Mouse (Mus musculus): Measurements from ENCODE around the gene Tulp1.
A peak's percentile ranks its signal among the peaks of the same experiment; 100 is the strongest.
"Not testable (repeated sequence)": the region's sequence is repeated elsewhere in the genome, so short reads cannot be mapped to it uniquely, and the experiment has no call there.

Tulp1 gene

GRCm38 (mm10) chr17:28337547-28337946 is 27.5 kb downstream of the Tulp1 start:
- no peak for DNase-seq (ENCODE audit: low spot score)

- DNase-seq (ENCODE audit: low spot score): no peak
These were observed 29.8 kb downstream of the Tulp1 start for GRCm38 (mm10) chr17:28335267-28335666.

- no peak for DNase-seq (ENCODE audit: low spot score)
These were observed 32.0 kb downstream of the Tulp1 start for GRCm38 (mm10) chr17:28332915-28333546.

DNA sequence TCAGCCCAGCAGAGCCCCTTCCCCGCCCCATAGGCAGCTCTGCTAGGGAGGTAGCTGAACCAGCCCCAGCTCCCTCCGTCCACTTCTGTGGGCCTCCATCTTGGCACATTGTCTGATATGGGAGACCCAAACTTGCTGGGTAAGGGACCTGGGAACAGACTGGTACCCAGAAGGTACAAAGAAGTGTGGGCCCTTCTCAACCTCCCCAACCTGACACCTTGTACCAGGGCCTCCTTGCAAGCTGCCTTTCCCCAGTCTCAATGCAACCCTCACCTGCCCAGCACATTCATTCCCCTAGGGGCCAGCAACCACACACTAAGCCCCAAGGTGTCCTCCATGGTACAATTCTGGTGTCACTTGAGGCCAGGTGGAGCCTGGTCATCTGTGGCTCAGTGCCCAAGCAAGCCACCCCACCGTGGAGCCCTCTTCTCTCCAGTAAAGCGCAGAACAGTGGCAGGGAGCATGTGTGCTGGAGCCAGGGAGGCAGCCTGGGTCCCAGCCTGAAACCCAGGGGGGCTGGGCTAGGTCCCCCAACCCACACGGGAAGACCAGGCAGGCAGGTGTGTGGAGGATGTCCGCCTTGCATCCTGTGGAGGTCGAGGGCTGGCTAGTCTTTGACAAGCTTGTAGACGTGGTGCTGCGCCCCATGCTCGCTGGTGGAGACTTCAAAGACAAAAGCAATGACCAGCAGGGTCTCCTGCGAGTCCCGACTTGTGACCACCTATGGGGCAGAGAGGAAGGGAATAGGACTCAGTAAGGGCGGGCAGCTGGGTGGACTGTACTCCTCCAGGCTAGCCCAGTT is 32.7 kb downstream of the Tulp1 start:
- DNase-seq (ENCODE audit: low spot score): no peak

DNA sequence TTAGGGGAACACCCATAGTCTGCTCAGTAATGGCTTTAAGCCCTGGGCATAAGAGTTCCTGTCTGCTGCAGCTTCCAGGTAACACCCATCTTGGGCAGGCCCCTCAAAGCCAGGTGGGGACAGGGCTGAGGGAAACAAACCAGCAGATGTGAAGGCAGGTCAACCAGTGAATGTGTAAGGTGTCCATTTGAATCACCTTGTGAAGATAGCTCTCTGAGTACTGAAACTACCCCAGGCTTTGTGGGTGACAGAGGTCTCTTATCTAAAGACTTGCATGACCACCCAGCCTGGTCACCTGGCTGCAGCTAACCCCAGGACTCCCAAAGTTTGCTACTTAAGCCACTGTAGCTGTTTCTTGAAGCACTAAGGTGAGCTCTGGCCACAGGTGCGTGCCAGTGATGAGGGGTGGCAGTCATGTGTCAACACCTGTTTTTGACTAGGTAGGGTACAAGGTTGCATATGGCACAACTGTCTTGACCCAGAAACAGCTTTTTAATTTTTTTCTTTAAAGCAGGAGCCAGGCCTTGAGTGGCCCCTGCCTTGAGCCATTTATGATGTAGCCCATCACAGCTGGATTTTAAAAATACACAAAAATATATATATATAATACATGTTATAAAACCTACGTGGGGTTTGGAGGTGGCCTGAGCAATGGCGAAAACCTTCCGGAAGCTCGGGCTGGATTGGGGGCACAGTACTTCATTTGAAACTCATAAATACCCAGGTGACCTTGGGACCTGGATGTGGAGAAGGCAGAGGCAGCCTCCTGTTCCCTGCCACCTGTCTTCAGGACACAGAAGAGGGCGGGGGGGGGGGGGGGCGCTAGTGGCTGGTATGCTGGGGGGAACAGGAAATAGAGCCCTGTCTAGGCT is 33.5 kb downstream of the Tulp1 start:
- no peak for DNase-seq (ENCODE audit: low spot score)

- DNase-seq (ENCODE audit: low spot score): not testable (repeated sequence)
These were observed 34.4 kb downstream of the Tulp1 start for GRCm38 (mm10) chr17:28330590-28330989.

- no peak for DNase-seq (ENCODE audit: low spot score)
These were observed 34.8 kb downstream of the Tulp1 start for GRCm38 (mm10) chr17:28330232-28330546.

DNA sequence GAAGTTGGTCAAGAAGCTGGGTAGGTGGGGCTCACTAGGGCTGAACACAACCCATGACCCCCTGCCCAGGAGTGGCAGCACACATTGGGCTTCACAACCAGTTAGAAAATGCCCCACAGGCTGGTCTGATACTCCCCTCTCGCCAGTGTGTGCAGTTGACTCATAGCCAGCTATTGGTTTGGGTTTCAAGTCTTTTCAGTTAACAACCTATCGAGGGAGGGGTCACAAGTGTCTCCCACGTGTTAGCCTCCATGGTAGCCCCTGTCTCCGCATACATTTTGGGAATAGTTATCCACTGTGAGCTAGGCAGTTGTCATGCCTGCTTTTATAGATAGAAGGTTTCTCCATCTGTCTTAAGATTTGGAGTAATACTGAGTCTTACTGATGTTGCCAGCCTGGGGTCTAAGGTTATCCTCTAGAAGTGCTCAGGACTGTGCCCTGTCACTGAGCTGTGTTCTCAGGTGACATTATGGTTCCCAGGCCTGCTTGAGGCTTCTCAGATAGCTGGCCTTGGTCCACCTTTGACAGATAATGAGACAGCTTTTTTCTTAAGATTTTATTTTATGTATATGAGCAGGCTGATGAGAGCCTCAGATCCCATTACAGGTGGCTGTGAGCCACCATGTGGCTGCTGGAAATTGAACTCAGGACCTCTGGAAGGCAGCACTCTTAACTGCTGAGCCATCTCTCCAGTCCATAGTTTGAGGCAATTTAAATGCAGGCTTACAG is 35.4 kb downstream of the Tulp1 start:
- no peak for DNase-seq (ENCODE audit: low spot score)

GRCm38 (mm10) chr17:28328946-28329345 is 36.1 kb downstream of the Tulp1 start:
- DNase-seq (ENCODE audit: low spot score): no peak

DNA sequence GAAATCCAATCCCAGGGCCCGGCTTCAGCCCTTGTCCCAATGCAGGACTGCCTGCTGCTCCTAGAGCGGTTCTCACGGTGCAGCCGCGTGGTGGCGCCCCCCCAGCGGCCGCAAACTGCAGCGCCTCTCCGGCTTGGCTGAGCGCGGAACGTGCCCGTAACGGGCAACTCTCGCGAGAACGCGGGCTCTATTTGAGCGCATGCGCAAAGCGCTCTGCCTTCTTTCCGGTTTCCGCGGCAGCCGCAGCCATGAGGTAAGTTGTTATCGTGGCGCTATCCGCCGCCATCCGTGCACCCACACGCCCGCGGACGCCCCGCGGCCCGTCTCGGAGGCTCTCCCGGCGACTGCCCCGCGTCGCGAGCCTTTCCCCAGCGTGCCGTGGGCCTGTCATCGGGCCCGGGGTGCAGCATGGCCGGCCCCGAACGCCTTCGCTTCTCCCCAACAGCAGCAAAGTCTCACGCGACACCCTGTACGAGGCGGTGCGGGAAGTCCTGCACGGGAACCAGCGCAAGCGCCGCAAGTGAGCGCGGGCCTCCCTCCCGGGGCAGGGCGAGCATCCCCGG is 36.6 kb downstream of the Tulp1 start, which contains the start of gene Rpl10a:
Gene Rpl10a, plus strand, starts transcription at position 106 of the 563 bp plus-strand sequence.
- peak; percentile 98 for DNase-seq (ENCODE audit: low spot score)

- DNase-seq (ENCODE audit: low spot score): no peak
These were observed 37.2 kb downstream of the Tulp1 start for GRCm38 (mm10) chr17:28327673-28328325.

DNA sequence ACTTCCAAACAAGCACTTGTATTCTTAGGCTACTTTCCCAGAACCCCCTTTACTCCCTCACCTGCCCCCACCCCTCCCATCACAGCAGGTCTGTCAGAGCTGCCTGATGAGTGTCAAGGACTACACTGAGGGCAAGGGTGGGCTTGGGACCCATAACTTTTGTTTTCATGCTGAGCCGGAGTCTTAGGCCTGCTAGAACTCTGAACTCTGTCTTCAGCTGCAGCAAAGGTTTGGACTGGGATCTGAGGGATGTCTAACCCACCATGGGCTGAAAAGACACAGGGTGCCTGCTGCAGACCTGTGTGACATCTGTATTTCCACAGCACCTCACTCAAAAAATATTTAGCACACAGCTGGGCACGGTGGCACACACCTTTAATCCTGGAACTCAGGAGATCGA is 38.1 kb downstream of the Tulp1 start:
- DNase-seq (ENCODE audit: low spot score): no peak

DNA sequence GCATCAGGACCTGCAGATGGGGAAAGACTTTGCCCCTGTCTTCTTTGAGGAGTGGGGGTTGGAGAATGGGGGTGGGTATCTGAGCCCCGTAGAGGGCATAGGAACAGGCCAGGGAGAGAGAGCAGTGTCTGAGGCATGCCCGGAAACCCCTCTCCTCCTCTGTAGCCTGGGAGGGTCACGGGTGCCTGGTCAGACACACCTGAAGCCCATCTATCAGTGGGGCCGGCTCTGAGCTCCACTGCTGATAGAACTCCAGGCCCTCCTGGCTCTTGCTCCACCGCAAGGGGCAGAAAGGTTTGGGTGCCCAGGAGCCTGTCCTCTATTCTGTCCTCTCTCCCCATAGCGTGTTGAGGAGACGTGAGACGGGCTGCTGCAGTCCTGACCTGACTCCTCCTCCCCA is 39.3 kb downstream of the Tulp1 start:
- DNase-seq (ENCODE audit: low spot score): no peak

DNA sequence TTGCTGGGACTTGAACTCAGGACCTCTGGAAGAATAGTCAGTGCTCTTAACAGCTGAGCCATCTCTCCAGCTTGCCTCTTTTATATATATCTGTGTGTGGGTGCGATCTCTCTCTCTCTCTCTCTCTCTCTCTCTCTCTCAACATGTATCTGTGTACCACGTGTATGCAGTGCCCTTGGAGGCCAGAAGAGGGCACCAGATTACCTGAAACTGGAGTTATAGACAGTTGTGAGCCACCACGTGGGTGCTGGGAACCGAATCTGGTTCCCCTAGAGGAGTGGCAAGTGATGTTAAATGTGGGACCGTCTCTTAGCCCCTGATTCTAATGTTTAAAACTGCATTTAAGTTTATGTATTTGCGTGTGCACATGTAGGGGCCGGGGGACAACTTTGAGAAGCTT is 40.6 kb downstream of the Tulp1 start:
- not testable (repeated sequence) for DNase-seq (ENCODE audit: low spot score)

DNA sequence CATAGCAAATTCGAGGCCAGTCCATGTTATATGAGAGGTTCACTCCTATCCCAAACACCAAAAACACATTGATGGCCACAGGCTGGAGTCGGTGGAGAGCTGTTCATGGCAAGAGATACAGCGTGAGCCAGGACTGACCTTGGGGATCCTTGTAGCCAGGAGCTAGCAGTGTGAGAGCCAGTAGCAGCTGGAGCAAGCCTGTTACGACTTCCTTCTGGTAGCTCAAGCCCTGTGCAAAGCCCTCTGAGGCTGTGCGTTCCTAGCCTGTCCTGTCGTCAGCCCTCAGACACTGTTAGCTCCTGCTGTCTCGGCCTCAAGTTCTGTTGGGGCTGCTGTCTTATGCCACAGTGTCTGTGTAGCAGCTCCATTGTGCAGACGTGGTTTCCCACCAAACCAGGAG is 41.2 kb downstream of the Tulp1 start:
- DNase-seq (ENCODE audit: low spot score): no peak

DNA sequence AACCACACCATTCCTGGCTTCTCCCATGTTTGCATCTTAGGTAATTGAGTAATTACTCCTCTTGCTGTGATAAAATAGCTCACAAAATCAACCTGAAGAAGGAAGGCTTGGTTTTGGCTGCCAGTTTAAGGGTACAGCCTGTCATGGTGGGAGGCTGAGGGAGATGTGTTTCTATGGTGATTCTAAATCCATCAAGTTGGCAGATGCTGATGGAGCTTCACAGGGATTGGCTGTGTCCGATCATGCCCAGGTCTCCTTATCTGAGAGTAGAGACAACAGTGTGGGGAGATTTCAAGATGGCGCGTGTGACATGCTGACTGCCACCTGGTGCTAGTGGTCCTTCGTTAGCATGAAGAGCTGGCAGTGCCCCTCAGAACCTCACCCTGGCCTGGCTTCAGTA is 43.3 kb downstream of the Tulp1 start:
- DNase-seq (ENCODE audit: low spot score): no peak

DNA sequence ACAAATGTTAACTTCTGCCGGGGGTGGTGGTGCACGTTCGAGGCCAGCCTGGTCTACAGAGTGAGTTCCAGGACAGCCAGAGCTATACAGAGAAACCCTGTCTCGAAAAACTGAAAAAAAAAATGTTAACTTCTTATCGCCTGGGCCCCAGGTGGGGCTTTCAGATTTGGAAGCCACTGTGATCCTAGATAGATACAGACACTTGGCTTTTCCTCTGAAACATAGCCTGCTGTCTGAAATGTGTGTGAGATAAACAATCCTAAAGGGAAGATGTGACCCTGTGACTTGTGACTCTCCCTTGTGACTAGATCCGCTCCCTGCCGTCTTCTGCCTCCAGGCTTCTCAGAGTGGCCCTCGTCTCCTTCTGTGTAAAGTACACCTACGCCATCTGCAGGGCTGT is 47.3 kb downstream of the Tulp1 start:
- no peak for DNase-seq (ENCODE audit: low spot score)

DNA sequence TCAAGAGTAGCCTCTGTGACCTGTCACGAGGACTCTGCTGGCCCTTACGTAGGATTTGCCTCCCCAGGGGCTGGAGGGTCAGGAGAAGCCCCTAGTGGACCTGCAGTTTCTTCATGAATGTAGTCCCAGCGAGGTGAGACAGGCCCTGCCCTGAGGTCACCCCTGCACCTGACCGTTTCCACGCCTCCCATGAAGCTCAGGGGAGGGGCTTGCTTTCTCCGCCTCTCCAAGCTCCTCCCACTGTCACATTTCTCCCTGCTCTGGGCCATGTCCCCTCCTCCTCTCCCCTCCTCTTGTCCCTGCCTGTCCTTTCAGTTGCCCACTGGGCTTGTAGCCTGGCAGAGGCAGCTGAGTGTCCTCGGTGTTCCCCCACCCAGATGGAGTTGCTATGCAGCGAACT is 47.9 kb downstream of the Tulp1 start:
- no peak for DNase-seq (ENCODE audit: low spot score)

DNA sequence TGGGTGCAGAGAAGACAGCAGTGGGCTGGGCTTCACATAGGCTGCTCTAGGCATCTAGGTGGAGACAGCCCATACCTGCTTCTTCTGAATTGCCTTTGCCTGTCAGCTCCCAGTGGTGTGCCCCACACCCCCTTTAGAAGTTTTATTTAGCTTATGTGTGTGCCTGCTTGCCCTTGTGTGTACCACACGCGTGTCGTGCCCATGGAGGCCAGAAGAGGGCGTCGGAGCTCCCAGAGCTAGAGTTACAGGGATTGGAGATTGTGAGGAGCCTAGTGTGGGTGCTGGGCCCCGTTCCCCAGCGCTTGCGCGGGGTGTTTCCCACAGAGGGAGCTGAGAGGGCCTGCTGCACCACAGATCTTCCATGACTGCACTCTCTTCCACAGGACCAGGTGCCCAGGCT is 48.5 kb downstream of the Tulp1 start:
- no peak for DNase-seq (ENCODE audit: low spot score)

DNA sequence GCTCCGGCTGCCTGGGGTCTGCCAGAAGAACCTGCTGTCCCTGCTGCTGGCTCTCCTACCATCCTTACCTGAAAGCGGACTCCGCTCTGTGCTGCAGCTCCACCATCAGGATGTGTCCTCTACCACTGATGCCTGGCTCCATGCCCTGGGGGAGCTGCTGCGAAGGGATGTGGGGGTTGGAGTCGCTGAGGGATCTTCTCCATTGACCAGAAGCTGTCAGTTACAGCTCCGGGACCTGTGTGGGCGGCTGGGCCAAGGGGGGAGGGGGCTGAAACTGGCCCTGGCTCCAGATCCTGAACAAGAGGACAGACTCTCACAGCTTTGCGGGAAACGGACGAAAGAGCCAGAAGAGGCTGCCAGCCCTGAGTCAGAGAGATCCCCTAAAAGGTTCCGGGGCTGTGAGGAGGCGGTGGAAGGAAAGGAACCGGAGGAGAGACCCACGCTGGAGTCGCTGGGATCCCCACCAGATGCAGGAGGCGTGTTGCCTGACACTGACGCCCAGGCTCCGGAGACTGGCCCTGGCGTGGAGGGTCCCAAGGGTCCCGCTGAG is 49.3 kb downstream of the Tulp1 start:
- DNase-seq (ENCODE audit: low spot score): no peak

GRCm38 (mm10) chr17:28313880-28314225 is 51.2 kb downstream of the Tulp1 start:
- DNase-seq (ENCODE audit: low spot score): no peak
